Mouse (Mus musculus) lung, postnatal 10 days (tissue): ENCODE results near the gene Hnrnpll.
"Not testable (repeated sequence)": the region's sequence is repeated elsewhere in the genome, so short reads cannot be mapped to it uniquely, and the experiment has no call there.

Experiments used
- DNase-seq: peaks from one replicate; pipeline ENCODE4 v3.0.0; 2021

The Hnrnpll gene

GRCm38 (mm10) chr17:80058501-80058900 lies 3.6 kb downstream of the Hnrnpll start:
- DNase-seq = no peak

- DNase-seq = no peak
Observed at GRCm38 (mm10) chr17:80053931-80054734, 8.0 kb downstream of the Hnrnpll start.

- no peak for DNase-seq
Observed at GRCm38 (mm10) chr17:80051682-80052081, 10.5 kb downstream of the Hnrnpll start.

GRCm38 (mm10) chr17:80049300-80049699 lies 12.8 kb downstream of the Hnrnpll start:
- not testable (repeated sequence) for DNase-seq

GRCm38 (mm10) chr17:80048230-80048629 lies 13.9 kb downstream of the Hnrnpll start:
- peak; percentile 84 for DNase-seq

GRCm38 (mm10) chr17:80041739-80042138 lies 20.4 kb downstream of the Hnrnpll start:
- no peak for DNase-seq

- no peak for DNase-seq
Observed at GRCm38 (mm10) chr17:80028675-80029074, 33.5 kb downstream of the Hnrnpll start.

GRCm38 (mm10) chr17:80026189-80026936 lies 35.8 kb downstream of the Hnrnpll start:
- no peak for DNase-seq

- no peak for DNase-seq
Observed at GRCm38 (mm10) chr17:80022090-80022489, 40.0 kb downstream of the Hnrnpll start.

GRCm38 (mm10) chr17:80020495-80020894 lies 41.6 kb downstream of the Hnrnpll start:
- no peak for DNase-seq

- peak; percentile 42 for DNase-seq
Observed at GRCm38 (mm10) chr17:80018976-80019541, 43.1 kb downstream of the Hnrnpll start.

GRCm38 (mm10) chr17:80018239-80018975 lies 43.7 kb downstream of the Hnrnpll start:
- DNase-seq = no peak

GRCm38 (mm10) chr17:80017389-80017788 lies 44.7 kb downstream of the Hnrnpll start:
- peak; percentile 64 for DNase-seq

- not testable (repeated sequence) for DNase-seq
Observed at GRCm38 (mm10) chr17:80016400-80016799, 45.7 kb downstream of the Hnrnpll start.

- no peak for DNase-seq
Observed at GRCm38 (mm10) chr17:80014361-80014809, 47.7 kb downstream of the Hnrnpll start.

- DNase-seq = no peak
Observed at GRCm38 (mm10) chr17:80009926-80010325, 52.2 kb downstream of the Hnrnpll start.

- DNase-seq = peak; percentile 85
Observed at GRCm38 (mm10) chr17:80008847-80009246, 53.3 kb downstream of the Hnrnpll start.

- DNase-seq = peak; percentile 84
Observed at GRCm38 (mm10) chr17:80004345-80005239, 57.5 kb downstream of the Hnrnpll start.

GRCm38 (mm10) chr17:80003851-80004250 lies 58.3 kb downstream of the Hnrnpll start:
- DNase-seq = not testable (repeated sequence)

GRCm38 (mm10) chr17:80002385-80002852 lies 59.7 kb downstream of the Hnrnpll start:
- peak; percentile 79 for DNase-seq

- DNase-seq = no peak
Observed at GRCm38 (mm10) chr17:79999631-80000030, 62.5 kb downstream of the Hnrnpll start.

- DNase-seq = no peak
Observed at GRCm38 (mm10) chr17:79998986-79999385, 63.1 kb downstream of the Hnrnpll start.
